Mouse (Mus musculus) midbrain, embryonic 11.5 days (tissue): ENCODE data around the gene Bcorl1. TPM values are rescaled to one million over a fixed set of nuclear protein-coding genes. Genes with fewer than 3 reads are reported as not detected.

Source experiments
- ATAC-seq: fragments of 200-750 bp; cut with Nextera tagmentation; 2 replicates; pipeline ENCODE4 v1.8.0; 2017; ENCODE audit warnings: moderate TSS enrichment, moderate library complexity; ENCODE audit not compliant: low FRiP score
- DNase-seq: peaks from one replicate; pipeline ENCODE4 v3.0.0; 2015; ENCODE audit warnings: low spot score; ENCODE audit errors: missing footprints
- H3K27ac ChIP-seq: fragments of 300-500 bp; sonication (generic); 2 replicates; pipeline ENCODE4 v1.5.1; 2014; ENCODE audit warnings: low read depth, low read length
- H3K27me3 ChIP-seq: fragments of 300-500 bp; sonication (generic); 2 replicates; pipeline ENCODE4 v1.6.1; 2014; ENCODE audit warnings: mild to moderate bottlenecking, low read length, moderate library complexity, mixed read lengths; ENCODE audit not compliant: control insufficient read depth, insufficient read depth
- H3K36me3 ChIP-seq: fragments of 300-500 bp; sonication (generic); 2 replicates; pipeline ENCODE4 v1.6.1; 2014; ENCODE audit warnings: mild to moderate bottlenecking, low read length, moderate library complexity, mixed read lengths; ENCODE audit not compliant: control insufficient read depth, insufficient read depth
- H3K4me1 ChIP-seq: fragments of 300-500 bp; sonication (generic); 2 replicates; pipeline ENCODE4 v1.6.1; 2014; ENCODE audit warnings: low read length; ENCODE audit not compliant: control insufficient read depth, insufficient read depth
- H3K4me2 ChIP-seq: fragments of 300-500 bp; sonication (generic); 2 replicates; pipeline ENCODE4 v1.6.1; 2014; ENCODE audit warnings: mild to moderate bottlenecking, moderate library complexity
- H3K4me3 ChIP-seq: fragments of 300-500 bp; sonication (generic); 2 replicates; pipeline ENCODE4 v1.5.1; 2014; ENCODE audit warnings: low read depth, low read length
- H3K9ac ChIP-seq: fragments of 300-500 bp; sonication (generic); 2 replicates; pipeline ENCODE4 v1.6.1; 2014; ENCODE audit warnings: low read length
- H3K9me3 ChIP-seq: fragments of 300-500 bp; sonication (generic); 2 replicates; pipeline ENCODE4 v1.6.1; 2016; ENCODE audit warnings: low read length; ENCODE audit not compliant: control insufficient read depth
- WGBS: fragments of 180-500 bp; shearing (Covaris S2); extraction: QIAGEN DNeasy Blood & Tissue Kit; methylation state at CpG from one replicate; pipeline ENCODE4 v1.1.7; 2014; 5-methylcytosine and 5-hydroxymethylcytosine counted together
- polyA plus RNA-seq: library from polyadenylated mRNA; unstranded; fragments of >200 nt; fragmentation: Nextera tagmentation; extraction: Ambion mirVana; gene quantifications from 2 replicates; pipeline ENCODE4 v1.2.1, GENCODE M21; 2014

Bcorl1 gene
- polyA plus RNA-seq, 1 experiment from 2014 or later: 4.7 TPM

DNA sequence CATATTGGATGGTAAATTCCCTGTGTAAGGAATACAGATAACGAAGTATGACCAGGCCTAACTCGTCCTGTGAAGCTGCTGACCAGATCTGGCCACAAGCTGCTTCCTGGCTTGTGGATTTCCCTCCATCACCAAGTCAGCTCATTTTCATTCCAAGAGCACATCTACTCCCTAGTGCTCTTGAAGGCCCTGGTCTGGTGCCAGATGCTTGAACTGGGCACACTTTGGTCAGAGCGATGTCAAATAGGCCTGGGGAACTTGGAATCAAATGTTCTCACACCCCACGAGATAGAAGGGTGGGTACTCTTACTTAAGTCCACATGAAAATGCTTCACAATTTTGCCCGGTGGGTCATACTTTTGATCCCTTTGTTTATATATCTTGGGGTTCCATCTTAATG, 73.1 kb downstream of the Bcorl1 start:
- Histone ChIP-seq H3K36me3 (no peaks in the 10 kb centered on the region), H3K4me2 (no peak overlapping the region)
- WGBS: 80% methylated on average over 5 of the region's 5 CpGs

DNA sequence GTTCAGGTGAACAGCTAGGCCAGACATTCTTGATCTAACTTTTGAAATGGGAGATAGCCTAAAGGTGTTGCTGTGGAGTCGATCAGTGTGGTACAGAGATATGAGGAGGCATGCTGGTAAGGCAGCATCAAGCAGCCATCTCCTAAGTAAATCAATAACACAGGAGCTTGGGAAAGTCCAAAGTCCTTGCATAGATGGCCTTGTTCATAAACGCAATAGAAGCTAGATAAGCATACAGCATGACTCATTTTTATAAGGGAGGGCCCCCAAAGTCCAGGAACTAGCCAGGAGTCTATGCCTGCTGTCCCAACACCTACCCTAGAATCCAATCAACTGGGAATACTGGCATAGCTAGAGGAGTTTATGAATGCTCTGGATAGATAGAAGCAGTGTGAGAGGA, 77.3 kb downstream of the Bcorl1 start:
- no peaks in the 10 kb centered on the region for H3K27me3 ChIP-seq
- H3K4me2 ChIP-seq: no peak overlapping the region
- no peak overlapping the region for H3K4me3 ChIP-seq
- DNase-seq: no peak
- no peak overlapping the region for H3K27ac ChIP-seq
- H3K9me3 ChIP-seq: no peaks in the 10 kb centered on the region
- ATAC-seq: no peak
- H3K36me3 ChIP-seq: no peaks in the 10 kb centered on the region
- H3K9ac ChIP-seq: no peak overlapping the region
- WGBS: 82% methylated on average over 2 of the region's 2 CpGs
- H3K4me1 ChIP-seq: no peaks in the 10 kb centered on the region

More for the DNA sequence above, 73.1 kb downstream of the Bcorl1 start:
- no peak overlapping the region for H3K9ac ChIP-seq
- no peaks in the 10 kb centered on the region for H3K9me3 ChIP-seq
- no peaks in the 10 kb centered on the region for H3K27me3 ChIP-seq
- DNase-seq: no peak
- H3K4me1 ChIP-seq: no peaks in the 10 kb centered on the region
- H3K4me3 ChIP-seq: no peak overlapping the region
- ATAC-seq: no peak
- no peak overlapping the region for H3K27ac ChIP-seq

DNA sequence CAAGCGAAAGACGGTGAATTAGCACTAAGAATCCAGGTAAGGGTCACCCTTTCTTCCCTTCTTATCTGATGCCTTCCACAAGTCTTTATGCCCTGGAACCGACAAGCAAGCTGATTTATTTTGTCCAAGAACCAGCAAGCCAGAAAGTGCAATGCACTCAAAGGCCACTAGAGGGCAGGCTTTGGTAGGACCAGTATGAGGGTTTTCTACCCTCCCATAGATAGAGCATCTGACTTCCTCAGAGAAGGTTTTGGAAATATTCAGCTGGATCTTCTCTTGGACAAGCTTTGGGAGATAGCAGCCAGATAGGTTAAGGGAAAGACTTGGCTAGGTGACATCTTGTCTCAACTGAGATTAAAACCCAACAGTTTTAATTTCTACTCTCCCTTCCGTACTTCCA, 81.8 kb downstream of the Bcorl1 start:
- Histone ChIP-seq H3K36me3 (no peaks in the 10 kb centered on the region), H3K4me1 (no peaks in the 10 kb centered on the region), H3K9ac (no peak overlapping the region), H3K4me3 (no peak overlapping the region), H3K9me3 (no peaks in the 10 kb centered on the region), H3K27me3 (no peaks in the 10 kb centered on the region), H3K4me2 (no peak overlapping the region), H3K27ac (no peak overlapping the region)
- no peak for ATAC-seq
- 41% methylated on average over 4 of the region's 4 CpGs for WGBS
- peak; percentile 94 for DNase-seq

DNA sequence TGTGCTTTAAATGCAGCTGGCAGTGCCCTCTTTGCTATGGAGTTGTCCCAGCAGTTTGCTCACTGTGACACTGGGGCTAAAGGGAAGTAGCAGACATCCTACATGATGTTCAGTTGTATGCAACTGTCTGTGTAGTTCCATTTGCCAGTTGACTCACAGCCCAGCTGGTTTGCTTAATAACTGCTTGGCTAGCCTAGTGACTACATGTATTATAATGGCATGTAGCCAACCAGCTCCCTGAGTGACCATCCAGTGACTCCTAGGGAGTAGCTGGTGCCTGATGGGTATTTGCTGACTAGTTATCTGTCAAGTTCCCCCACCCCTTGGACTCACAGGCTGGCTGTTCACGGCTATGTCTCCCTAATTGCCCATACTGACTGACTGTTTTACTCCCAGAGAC, 82.5 kb downstream of the Bcorl1 start:
- 61% methylated on average over 1 of the region's 1 CpGs for WGBS
- DNase-seq (no peak), ATAC-seq (no peak)
- H3K36me3 ChIP-seq: no peaks in the 10 kb centered on the region
- H3K4me1 ChIP-seq: no peaks in the 10 kb centered on the region
- no peak overlapping the region for H3K9ac ChIP-seq
- H3K9me3 ChIP-seq: no peaks in the 10 kb centered on the region
- H3K27me3 ChIP-seq: no peaks in the 10 kb centered on the region
- no peak overlapping the region for H3K4me2 ChIP-seq
- no peak overlapping the region for H3K27ac ChIP-seq
- no peak overlapping the region for H3K4me3 ChIP-seq

DNA sequence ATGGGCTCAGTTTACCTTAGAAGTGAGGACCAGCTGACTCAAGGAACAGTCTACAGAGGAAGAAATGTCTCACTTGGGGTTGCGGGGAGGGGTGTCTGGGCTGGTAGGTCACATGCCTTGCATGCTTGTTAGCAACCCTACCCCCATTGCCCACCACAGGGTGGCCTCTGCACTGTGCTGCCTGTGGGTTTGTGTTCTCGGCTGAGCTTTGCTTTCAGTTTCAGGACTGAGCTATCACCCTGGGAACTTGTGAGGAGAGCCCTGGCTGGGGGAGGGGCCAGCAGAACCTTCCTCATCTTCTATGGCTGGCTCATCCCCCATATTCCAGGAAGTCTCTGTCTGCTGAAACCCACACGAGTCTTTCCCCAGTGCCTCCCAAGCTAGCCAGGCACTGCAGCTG, 83.4 kb downstream of the Bcorl1 start:
- Histone ChIP-seq H3K36me3 (no peaks in the 10 kb centered on the region), H3K4me1 (no peaks in the 10 kb centered on the region), H3K4me3 (no peak overlapping the region), H3K27me3 (no peaks in the 10 kb centered on the region), H3K9ac (no peak overlapping the region), H3K4me2 (no peak overlapping the region), H3K27ac (no peak overlapping the region), H3K9me3 (no peaks in the 10 kb centered on the region)
- no peak for DNase-seq
- no peak for ATAC-seq
- WGBS: 54% methylated on average over 3 of the region's 3 CpGs

DNA sequence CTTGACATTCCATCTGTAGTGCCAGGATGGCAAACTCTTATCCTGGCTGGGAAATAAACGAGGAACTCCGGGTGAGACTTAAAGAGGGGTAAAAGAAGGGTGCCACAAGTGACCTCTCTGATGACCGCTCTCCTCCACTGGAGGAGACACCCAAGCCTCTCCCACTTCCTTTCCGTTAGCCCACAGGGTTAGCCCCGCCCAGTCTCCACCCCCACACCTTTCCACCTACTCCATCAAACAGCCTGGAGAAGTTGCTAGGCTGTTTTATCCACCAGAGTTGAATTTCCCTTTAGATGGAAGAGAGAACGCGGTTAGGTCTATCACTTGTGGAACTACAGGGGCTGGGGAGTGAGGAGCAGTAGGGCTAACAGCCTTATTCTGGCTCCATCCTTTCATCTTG, 84.1 kb downstream of the Bcorl1 start:
- DNase-seq (no peak), ATAC-seq (no peak)
- Histone ChIP-seq H3K4me3 (no peak overlapping the region), H3K9ac (no peak overlapping the region), H3K27me3 (no peaks in the 10 kb centered on the region), H3K4me2 (no peak overlapping the region), H3K36me3 (no peaks in the 10 kb centered on the region), H3K9me3 (no peaks in the 10 kb centered on the region), H3K27ac (no peak overlapping the region), H3K4me1 (no peaks in the 10 kb centered on the region)
- 69% methylated on average over 7 of the region's 7 CpGs for WGBS

DNA sequence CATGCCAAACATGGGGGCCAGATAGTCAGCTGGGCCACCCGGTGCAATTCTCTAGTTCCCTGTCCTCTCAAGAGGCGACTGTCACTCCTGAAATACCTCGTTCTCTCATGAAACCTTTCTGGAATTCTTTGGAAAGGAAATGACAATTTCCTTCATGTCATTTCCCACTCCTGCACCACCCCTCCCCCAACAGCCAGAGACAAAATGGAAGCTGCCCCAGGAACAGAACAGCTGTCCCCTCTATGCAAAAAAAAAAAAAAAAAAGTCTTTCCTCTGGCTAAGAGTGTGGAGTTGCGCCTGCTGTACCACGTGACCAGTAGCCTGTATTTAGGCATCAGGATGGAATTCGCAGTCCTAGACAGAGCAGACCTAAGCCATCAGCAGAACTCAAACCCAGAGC, 87.1 kb downstream of the Bcorl1 start:
- ATAC-seq: no peak
- 82% methylated on average over 6 of the region's 6 CpGs for WGBS
- Histone ChIP-seq H3K9ac (no peak overlapping the region), H3K27ac (no peak overlapping the region), H3K4me1 (no peaks in the 10 kb centered on the region), H3K27me3 (no peaks in the 10 kb centered on the region), H3K36me3 (no peaks in the 10 kb centered on the region), H3K4me3 (no peak overlapping the region), H3K4me2 (no peak overlapping the region), H3K9me3 (no peaks in the 10 kb centered on the region)
- DNase-seq: no peak

DNA sequence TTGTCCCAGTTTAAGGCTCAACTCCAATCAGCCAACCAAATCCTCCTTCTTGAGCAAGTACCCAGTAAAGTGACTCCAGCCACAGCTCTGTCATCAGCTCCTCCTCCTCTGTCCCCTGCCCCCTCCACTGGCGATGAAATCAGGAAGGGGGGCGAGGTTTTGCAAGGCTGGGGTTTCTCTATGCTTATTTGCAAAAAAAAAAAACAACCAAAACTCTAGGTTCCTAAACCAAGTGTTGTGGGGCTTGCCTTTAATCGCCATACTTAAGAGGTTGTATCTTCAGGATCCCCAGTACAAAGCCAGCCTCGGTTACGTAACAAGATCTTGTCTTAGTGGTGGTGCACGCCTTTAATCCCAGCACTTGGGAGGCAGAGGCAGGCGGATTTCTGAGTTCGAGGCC, 87.5 kb downstream of the Bcorl1 start:
- Histone ChIP-seq H3K4me2 (no peak overlapping the region), H3K27ac (no peak overlapping the region), H3K9ac (no peak overlapping the region), H3K27me3 (no peaks in the 10 kb centered on the region), H3K9me3 (no peaks in the 10 kb centered on the region), H3K36me3 (no peaks in the 10 kb centered on the region), H3K4me3 (no peak overlapping the region), H3K4me1 (no peaks in the 10 kb centered on the region)
- ATAC-seq (no peak), DNase-seq (no peak)
- 85% methylated on average over 8 of the region's 8 CpGs for WGBS

DNA sequence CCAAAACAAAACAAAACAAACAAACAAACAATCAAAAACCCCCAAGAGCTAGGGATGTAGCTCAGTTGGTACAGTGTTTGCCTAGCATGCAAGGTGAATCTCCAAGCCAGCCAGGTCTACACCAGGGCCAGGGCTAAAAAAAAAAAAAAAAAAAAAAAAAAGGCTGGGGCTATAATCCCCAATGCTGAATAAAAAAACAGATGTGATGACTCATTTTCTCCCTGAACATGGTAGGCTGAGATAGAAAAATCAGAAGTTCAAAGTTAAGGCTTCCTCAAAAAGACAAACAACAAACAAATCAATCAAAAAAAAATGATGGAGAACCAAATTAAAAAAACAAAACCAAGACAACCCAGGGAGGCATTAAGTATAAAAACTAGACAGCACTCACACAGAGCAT, 87.9 kb downstream of the Bcorl1 start:
- H3K4me2 ChIP-seq: no peak overlapping the region
- H3K27ac ChIP-seq: no peak overlapping the region
- no peak for ATAC-seq
- no peaks in the 10 kb centered on the region for H3K27me3 ChIP-seq
- H3K4me1 ChIP-seq: no peaks in the 10 kb centered on the region
- H3K9ac ChIP-seq: no peak overlapping the region
- H3K4me3 ChIP-seq: no peak overlapping the region
- DNase-seq: no peak
- no peaks in the 10 kb centered on the region for H3K9me3 ChIP-seq
- no peaks in the 10 kb centered on the region for H3K36me3 ChIP-seq

DNA sequence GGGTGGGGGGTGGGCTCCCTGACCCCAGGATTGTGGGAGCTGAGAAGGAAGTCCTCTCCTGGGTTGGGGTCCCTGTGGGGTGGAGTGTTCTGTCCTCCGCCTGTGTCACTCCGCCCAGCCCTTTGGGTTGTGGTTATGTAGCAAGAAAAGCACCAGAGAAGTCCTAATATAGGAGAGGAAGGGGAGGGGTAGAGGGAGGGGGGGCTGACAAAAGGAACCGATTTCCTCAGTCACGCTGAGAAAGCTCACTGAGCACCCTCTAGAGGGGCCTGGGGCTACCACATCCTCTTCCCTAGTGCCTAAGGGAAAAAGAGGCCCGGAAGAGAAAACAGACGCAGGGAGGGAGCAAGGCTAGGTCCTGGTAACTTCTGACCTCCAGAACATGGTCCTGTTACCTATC, 88.4 kb downstream of the Bcorl1 start:
- DNase-seq: no peak
- no peak for ATAC-seq
- H3K9ac ChIP-seq: no peak overlapping the region
- no peak overlapping the region for H3K4me2 ChIP-seq
- 40% methylated on average over 6 of the region's 6 CpGs for WGBS
- no peaks in the 10 kb centered on the region for H3K27me3 ChIP-seq
- H3K9me3 ChIP-seq: no peaks in the 10 kb centered on the region
- H3K4me3 ChIP-seq: no peak overlapping the region
- no peaks in the 10 kb centered on the region for H3K4me1 ChIP-seq
- H3K27ac ChIP-seq: no peak overlapping the region
- H3K36me3 ChIP-seq: no peaks in the 10 kb centered on the region
